Mouse (Mus musculus): ENCODE measurements around the gene Cog8.
"Not testable (repeated sequence)": the region's sequence is repeated elsewhere in the genome, so short reads cannot be mapped to it uniquely, and the experiment has no call there.

- not testable (repeated sequence) for TF ChIP-seq CTCF (IDR thresholded peaks at IDR 0.05; ENCODE audit: borderline replicate concordance, insufficient read depth, low read length); POLR2A (IDR thresholded peaks at IDR 0.05; ENCODE audit: low read depth, low read length)
Observed at GRCm38 (mm10) chr8:106996339-106996738, 60.1 kb downstream of the Cog8 start.
